Mouse (Mus musculus) kidney, adult 10 weeks (tissue): ENCODE data around the gene Ecd. TPM values are rescaled to one million over a fixed set of nuclear protein-coding genes. Genes with fewer than 3 reads are reported as not detected.

ENCODE experiments used
- polyA plus RNA-seq: library from polyadenylated mRNA; stranded (reverse); fragments of 350-450 nt; fragmentation: Illumina TruSeq; extraction: RNeasy Lipid Tissue Mini Kit (QIAGEN cat#74804); gene quantifications from one replicate; pipeline ENCODE4 v1.2.3, GENCODE M21; 2014; ENCODE audit warnings: low read depth, low replicate concordance

The Ecd gene
- polyA plus RNA-seq, result 22.5 TPM

DNA sequence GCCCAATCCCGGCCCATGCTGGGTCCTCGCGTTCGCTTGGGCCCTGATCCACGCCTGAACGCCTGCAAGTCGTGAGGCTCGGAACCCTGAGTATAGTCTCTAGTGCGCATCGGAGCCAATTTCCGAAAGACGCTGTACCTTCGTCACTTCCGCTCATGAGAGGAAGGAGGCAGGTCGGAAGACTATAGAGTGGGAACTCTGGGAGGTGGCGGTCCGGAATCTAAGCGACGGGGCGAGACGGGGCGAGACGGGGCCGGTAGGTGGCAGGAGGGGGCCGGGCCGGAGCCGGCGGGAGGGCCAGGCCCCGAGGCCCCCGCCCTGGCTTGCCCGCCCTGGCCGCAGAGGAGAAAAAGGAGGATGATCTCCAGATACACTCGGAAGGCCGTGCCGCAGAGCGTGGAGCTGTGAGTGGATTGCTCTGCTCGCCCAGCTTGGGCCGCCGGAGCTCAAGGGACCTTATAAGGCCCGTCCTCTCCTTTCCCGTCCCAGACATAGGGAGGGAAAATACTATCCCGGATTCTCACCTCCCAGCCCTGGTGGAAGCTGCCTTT, at the start of gene Ecd, which contains the start of gene Fam149b:
TSS of gene Ecd (minus strand) at position 131 of the 551 bp plus-strand sequence.
TSS of gene Fam149b (plus strand) at position 172 of the 551 bp plus-strand sequence.

DNA sequence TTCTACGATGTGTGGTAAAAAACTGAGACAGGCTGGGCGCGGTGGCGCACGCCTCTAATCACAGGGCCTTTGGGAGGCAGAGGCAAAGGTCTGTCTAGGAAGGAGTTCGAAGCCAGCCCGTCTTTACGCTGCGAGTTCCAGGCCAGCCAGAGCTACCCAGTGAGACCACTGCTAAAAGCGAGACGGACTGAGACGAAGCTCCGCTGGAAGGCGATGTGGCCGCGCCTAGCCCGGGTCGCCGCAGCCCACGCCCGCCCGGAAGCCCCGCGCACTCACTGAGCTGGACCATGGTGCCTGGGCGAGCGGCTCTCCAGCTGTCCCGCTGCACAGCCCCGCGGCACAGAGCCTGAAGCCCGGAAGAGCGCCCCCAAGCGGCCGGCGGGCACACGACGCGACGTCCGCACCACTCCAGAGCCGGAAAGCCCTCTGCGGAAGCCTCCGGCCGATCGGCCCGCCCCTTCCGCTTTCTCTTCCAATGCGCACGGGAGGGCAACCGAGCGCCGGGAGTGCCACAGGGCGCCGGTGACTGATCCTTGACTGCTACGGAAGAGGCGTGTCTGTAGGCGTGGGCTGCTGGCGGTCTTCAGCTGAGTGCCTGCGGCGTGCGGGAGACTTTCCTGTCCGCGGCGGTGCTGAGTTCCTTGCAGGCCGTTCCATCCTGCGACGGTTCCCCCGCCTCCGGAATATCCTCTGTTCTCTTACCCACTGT, 45.4 kb upstream of the Ecd start, which contains the start of gene Mrps16:
TSS of gene Mrps16 (minus strand) at position 430 of the 709 bp plus-strand sequence.

DNA sequence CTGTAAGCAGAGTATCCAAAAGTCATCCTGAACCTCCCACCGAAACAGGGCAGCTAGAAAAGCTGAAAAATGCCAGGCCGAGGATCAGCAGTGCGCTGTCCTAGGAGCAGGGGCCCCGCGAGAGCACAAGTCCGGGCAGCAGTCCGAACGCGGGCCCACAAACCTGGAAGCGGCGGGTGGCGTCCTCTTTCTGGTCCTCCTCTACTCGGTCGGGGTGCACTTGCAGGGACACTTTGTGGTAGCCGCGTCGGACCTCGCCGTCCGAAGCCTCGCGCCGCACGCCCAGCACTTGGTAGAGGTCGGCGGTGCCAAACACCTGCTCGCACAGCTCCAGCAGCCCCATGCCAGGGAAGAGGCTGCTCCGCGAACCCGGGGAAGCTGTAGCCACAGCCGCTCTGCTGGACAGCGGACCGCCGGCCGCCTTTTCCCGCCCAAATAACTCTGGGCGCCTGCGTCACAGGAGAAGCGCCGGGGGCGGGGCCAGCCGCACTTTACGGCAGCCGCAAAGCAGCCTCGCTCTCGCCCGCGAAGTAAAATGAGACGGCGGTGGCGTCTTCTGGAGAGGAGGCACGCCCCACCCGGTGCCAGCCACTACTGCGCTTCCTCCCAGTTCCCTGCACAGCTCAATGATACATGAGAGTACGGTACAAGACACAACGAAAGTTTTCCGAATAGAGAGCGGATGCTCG, 40.7 kb upstream of the Ecd start, which contains the start of gene Dnajc9:
TSS of gene Dnajc9 (minus strand) at position 470 of the 689 bp plus-strand sequence.

DNA sequence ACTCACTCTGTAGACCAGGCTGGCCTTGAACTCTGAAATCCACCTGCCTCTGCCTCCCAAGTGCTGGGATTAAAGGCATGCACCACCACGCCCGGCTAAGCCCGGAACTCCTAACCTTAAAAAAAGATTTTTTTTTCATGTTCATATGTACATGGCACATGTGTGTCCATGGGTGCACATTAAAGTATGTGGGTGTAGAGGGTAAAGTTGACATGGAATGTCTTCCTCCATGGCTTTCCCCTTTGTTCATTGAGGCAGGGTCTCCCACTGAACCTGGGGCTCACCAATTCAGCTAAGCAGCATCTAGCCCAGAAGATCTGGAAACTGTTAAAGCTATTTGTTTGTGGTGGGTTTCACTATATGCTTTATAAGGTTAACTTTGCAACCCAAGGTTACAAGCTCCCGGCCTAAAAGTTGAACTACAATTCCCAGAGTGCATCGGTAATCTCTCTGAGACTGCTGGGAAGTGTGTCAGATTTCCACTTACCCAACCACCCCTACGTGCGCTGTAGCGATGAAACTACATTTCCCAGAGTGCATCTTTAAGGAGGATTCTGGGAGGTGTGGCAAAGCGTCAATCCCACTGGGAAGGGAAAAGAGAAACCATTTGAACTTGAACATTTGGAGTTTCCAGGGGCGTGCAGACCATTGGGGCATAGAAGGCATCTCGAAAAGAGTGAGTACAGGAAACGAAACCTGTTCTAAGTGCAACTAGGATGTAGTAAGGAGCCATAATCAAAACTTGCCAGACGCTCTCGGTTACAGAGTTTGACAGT, 53.6 kb downstream of the Ecd start, which contains the start of gene Nudt13:
TSS of gene Nudt13 (plus strand) at position 581 of the 776 bp plus-strand sequence.

Other genes with a start within 250 kb of the Ecd start
- 2.6 TPM for gene Saysd1, start 209.6 kb downstream of the Ecd start, polyA plus RNA-seq
- gene Kcnk5, start 166.3 kb downstream of the Ecd start, polyA plus RNA-seq, result 7.4 TPM
- not detected for gene Kcnk16, start 78.9 kb downstream of the Ecd start, polyA plus RNA-seq
- 7.1 TPM for gene Nudt13, start 53.4 kb downstream of the Ecd start, polyA plus RNA-seq
- 42.3 TPM for gene Fam149b, start within 50 bp of the Ecd start, polyA plus RNA-seq
- gene Dnajc9, start 40.8 kb upstream of the Ecd start, polyA plus RNA-seq, result 74.1 TPM
- gene Mrps16, start 45.5 kb upstream of the Ecd start, polyA plus RNA-seq, result 9.8 TPM
- 3.4 TPM for gene Cfap70, start 104.1 kb upstream of the Ecd start, polyA plus RNA-seq
- 124 TPM for gene Anxa7, start 132.0 kb upstream of the Ecd start, polyA plus RNA-seq
- 0.49 TPM for gene Mss51, start 148.8 kb upstream of the Ecd start, polyA plus RNA-seq
- gene Ppp3cb, start 198.5 kb upstream of the Ecd start, polyA plus RNA-seq, result 141 TPM